Mouse (Mus musculus) stomach, embryonic 16.5 days (tissue): ENCODE data around the gene Drd5. TPM values are rescaled to one million over a fixed set of nuclear protein-coding genes. Genes with fewer than 3 reads are reported as not detected.

ENCODE experiments used
- ATAC-seq: fragments of 200-750 bp; cut with Nextera tagmentation; 2 replicates; pipeline ENCODE4 v1.8.0; 2017; ENCODE audit warnings: moderate number of reproducible peaks, moderate TSS enrichment; ENCODE audit not compliant: insufficient read depth, low FRiP score
- H3K27ac ChIP-seq: fragments of 300-500 bp; sonication (generic); 2 replicates; pipeline ENCODE4 v1.5.1; 2014; ENCODE audit warnings: low read length
- H3K27me3 ChIP-seq: fragments of 300-500 bp; sonication (generic); 2 replicates; pipeline ENCODE4 v1.6.1; 2014; ENCODE audit warnings: low read length, control low read depth, mixed read lengths; ENCODE audit not compliant: control insufficient read depth, insufficient read depth
- H3K36me3 ChIP-seq: fragments of 300-500 bp; sonication (generic); 2 replicates; pipeline ENCODE4 v1.6.1; 2014; ENCODE audit warnings: low read length; ENCODE audit not compliant: control insufficient read depth, insufficient read depth
- H3K4me1 ChIP-seq: fragments of 300-500 bp; sonication (generic); 2 replicates; pipeline ENCODE4 v1.6.1; 2014; ENCODE audit warnings: low read length, control low read depth, mixed read lengths; ENCODE audit not compliant: control insufficient read depth, insufficient read depth
- H3K4me2 ChIP-seq: fragments of 300-500 bp; sonication (generic); 2 replicates; pipeline ENCODE4 v1.6.1; 2014; ENCODE audit warnings: low read depth, low read length, mixed read lengths
- H3K4me3 ChIP-seq: fragments of 300-500 bp; sonication (generic); replicated peaks from 2 replicates; pipeline ENCODE4 v1.5.1; 2014; ENCODE audit warnings: mild to moderate bottlenecking, low read length
- H3K9ac ChIP-seq: fragments of 300-500 bp; sonication (generic); 2 replicates; pipeline ENCODE4 v1.6.1; 2014; ENCODE audit warnings: low read length
- H3K9me3 ChIP-seq: fragments of 300-500 bp; sonication (generic); replicated peaks from 2 replicates; pipeline ENCODE4 v1.6.1; 2016; ENCODE audit warnings: low read length, control low read depth; ENCODE audit not compliant: control insufficient read depth
- WGBS: fragments of 180-500 bp; shearing (Covaris S2); extraction: QIAGEN DNeasy Blood & Tissue Kit; methylation state at CpG from one replicate; pipeline ENCODE4 v1.1.7; 2014; 5-methylcytosine and 5-hydroxymethylcytosine counted together
- polyA plus RNA-seq: library from polyadenylated mRNA; unstranded; fragments of >200 nt; fragmentation: Nextera tagmentation; extraction: Ambion mirVana; gene quantifications from 2 replicates; pipeline ENCODE4 v1.2.1, GENCODE M21; 2015

Drd5 gene
- polyA plus RNA-seq, 1 experiment from 2014 or later = not detected

DNA sequence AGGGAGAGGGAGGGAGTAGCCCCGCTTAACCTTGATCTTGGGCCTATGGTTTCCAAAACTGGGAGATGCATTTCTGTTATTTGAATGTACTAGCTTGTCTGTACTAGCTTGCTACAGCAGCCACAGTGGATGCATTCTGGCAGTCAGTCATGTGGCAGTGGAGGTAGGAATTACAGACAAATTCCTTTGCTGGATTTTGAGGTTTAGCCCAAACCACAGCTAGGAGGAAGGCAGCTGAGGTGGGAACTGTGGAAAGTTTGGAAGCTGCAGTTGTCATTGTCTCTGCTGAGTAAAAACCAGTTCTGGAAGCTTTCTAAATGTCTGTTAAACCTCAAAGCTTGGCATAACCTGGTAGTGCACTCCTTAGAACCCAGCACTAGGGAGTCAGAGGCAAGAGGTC is 52.1 kb downstream of the Drd5 start:
- no peak overlapping the region for H3K9ac ChIP-seq
- WGBS = 78% methylated on average over 1 of the region's 1 CpGs
- no peak overlapping the region for H3K4me3 ChIP-seq
- no peaks in the 10 kb centered on the region for H3K9me3 ChIP-seq
- no peaks in the 10 kb centered on the region for H3K36me3 ChIP-seq
- no peak for ATAC-seq
- H3K27me3 ChIP-seq = no peaks in the 10 kb centered on the region
- H3K4me2 ChIP-seq = no peak overlapping the region
- peaks cover 7% of the 10 kb centered on the region; the same call in 1 of the 2 replicates for H3K4me1 ChIP-seq
- no peak overlapping the region for H3K27ac ChIP-seq

Other genes with a start within 250 kb of the Drd5 start
- gene Nsg1, start 159.5 kb upstream of the Drd5 start, polyA plus RNA-seq = 52.2 and 57.5 TPM in 2 replicates
- 10.5 and 11.4 TPM in 2 replicates for gene Zbtb49, start 98.9 kb upstream of the Drd5 start, polyA plus RNA-seq
- gene Lyar, start 98.9 kb upstream of the Drd5 start, polyA plus RNA-seq = 68.1 and 78.5 TPM in 2 replicates
- 66.2 and 69.0 TPM in 2 replicates for gene Tmem128, start 59.2 kb upstream of the Drd5 start, polyA plus RNA-seq
- gene Otop1, start 43.4 kb upstream of the Drd5 start, polyA plus RNA-seq = not detected in 2 replicates
- gene Slc2a9, start 183.8 kb downstream of the Drd5 start, polyA plus RNA-seq = 0.77 and 1.4 TPM in 2 replicates
- gene Wdr1, start 243.9 kb downstream of the Drd5 start, polyA plus RNA-seq = 252 and 291 TPM in 2 replicates